Mouse (Mus musculus): ENCODE results near the gene H2al3. TPM values are rescaled to one million over a fixed set of nuclear protein-coding genes. Genes with fewer than 3 reads are reported as not detected.

H2al3 gene
- polyA plus RNA-seq (2012; rRNA removed): not detected in 2 replicates

- TF ChIP-seq CTCF (conservative IDR thresholded peaks at IDR 0.05; ENCODE audit: insufficient read depth, insufficient read length, low read depth, low read length): no peak
- 50% methylated on average over 1 of the region's 1 CpGs for WGBS
Measured at GRCm38 (mm10) chrX:9849403-9849802, at the start of gene H2al3. Gene H2al3 (plus strand): TSS chrX:9849703.

DNA sequence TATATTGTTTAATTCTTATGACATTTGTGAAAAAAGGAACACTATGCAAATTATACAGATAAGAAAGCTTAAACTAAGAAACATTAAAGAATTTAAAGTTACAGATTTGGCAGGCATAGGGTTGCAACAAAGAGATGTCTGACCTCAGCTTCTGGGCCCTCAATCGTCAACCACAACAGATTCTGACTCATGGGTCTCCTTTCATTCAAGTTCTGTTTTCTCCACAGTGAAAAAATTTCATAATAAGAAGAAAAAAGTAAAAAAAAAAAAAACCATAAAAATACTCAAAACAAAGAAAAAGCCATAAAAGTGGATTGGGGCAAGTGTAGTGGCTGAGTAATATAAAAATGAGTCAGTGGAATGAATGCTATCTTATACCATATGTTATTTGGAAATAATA is 39.4 kb upstream of the H2al3 start:
- WGBS: 75% methylated on average over 1 of the region's 1 CpGs
- DNase-seq: no peak
- no peaks in the 10 kb centered on the region for H3K36me3 ChIP-seq (ENCODE audit: control insufficient read depth, insufficient read depth, low read length)
- TF ChIP-seq CTCF (conservative IDR thresholded peaks at IDR 0.05; ENCODE audit: insufficient read depth, insufficient read length, low read depth, low read length) (no peak), POLR2A (IDR thresholded peaks at IDR 0.05; ENCODE audit: low read depth, low read length) (no peak)
- no peak overlapping the region for H3K27ac ChIP-seq (ENCODE audit: insufficient read depth, low read depth, low read length)
- H3K4me1 ChIP-seq (ENCODE audit: control insufficient read depth, insufficient read depth, low read length): no peaks in the 10 kb centered on the region
- H3K27me3 ChIP-seq (replicated peaks; ENCODE audit: control insufficient read depth, insufficient read depth, low read length): no peaks in the 10 kb centered on the region
- no peak overlapping the region for H3K4me3 ChIP-seq (ENCODE audit: insufficient read depth, low read depth, low read length)

More at GRCm38 (mm10) chrX:9849403-9849802, at the start of gene H2al3:
- Histone ChIP-seq H3K36me3 (ENCODE audit: control insufficient read depth, insufficient read depth, low read length) (no peaks in the 10 kb centered on the region), H3K27ac (ENCODE audit: insufficient read depth, low read depth, low read length) (no peak within 1 kb of the TSS), H3K4me3 (ENCODE audit: insufficient read depth, low read depth, low read length) (no peak within 1 kb of the TSS), H3K27me3 (replicated peaks; ENCODE audit: control insufficient read depth, insufficient read depth, low read length) (no peaks in the 10 kb centered on the region), H3K4me1 (ENCODE audit: control insufficient read depth, insufficient read depth, low read length) (no peaks in the 10 kb centered on the region)
- no peak for DNase-seq

DNA sequence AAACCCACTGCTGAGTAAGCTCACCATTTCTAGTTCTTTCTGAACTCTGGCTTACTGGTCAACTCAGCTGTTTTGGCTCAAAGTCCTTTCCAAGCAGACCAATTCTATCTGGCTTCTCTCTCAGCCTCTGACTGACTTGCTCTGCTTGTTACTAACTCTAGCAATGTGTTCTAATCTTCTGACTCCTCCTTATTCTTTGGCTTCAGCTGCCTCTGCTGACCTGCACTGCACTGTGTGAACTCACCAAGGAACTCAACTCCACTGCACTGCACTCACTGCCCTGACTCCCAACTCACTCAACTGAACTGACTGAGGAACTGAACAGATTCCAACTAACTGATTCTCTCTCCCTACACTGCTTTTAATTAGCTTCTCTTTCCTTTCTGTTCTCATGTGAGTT is 37.0 kb upstream of the H2al3 start:
- H3K27ac ChIP-seq (ENCODE audit: insufficient read depth, low read depth, low read length): no peak overlapping the region
- H3K4me1 ChIP-seq (ENCODE audit: control insufficient read depth, insufficient read depth, low read length): no peaks in the 10 kb centered on the region
- no peak overlapping the region for H3K4me3 ChIP-seq (ENCODE audit: insufficient read depth, low read depth, low read length)
- no peaks in the 10 kb centered on the region for H3K36me3 ChIP-seq (ENCODE audit: control insufficient read depth, insufficient read depth, low read length)
- H3K27me3 ChIP-seq (replicated peaks; ENCODE audit: control insufficient read depth, insufficient read depth, low read length): no peaks in the 10 kb centered on the region
- peak; percentile 23 for DNase-seq
- TF ChIP-seq POLR2A (IDR thresholded peaks at IDR 0.05; ENCODE audit: low read depth, low read length) (no peak), CTCF (conservative IDR thresholded peaks at IDR 0.05; ENCODE audit: insufficient read depth, insufficient read length, low read depth, low read length) (no peak)

DNA sequence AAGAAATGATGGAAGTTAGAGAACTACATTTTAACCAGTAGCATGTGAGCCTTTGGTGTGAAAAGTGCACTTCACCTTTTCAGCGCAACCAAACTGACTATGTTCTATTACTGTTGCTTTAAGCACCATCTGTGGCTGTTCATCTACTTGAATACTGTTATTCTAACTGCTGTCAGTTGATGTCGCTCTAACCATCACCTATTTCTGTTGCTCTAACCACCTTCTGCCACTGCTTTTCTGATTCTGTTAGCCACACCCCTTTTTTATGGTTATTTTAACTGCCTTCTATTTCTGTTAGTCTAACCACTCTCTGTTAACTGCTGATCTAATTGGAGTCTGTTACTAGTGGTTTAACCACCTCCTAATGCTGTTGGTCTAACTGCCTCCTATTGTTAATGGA is 14.7 kb upstream of the H2al3 start:
- 72% methylated on average over 2 of the region's 2 CpGs for WGBS
- TF ChIP-seq CTCF (conservative IDR thresholded peaks at IDR 0.05; ENCODE audit: insufficient read depth, insufficient read length, low read depth, low read length): no peak
- TF ChIP-seq POLR2A (IDR thresholded peaks at IDR 0.05; ENCODE audit: low read depth, low read length): no peak
- no peaks in the 10 kb centered on the region for H3K27me3 ChIP-seq (replicated peaks; ENCODE audit: control insufficient read depth, insufficient read depth, low read length)
- no peak overlapping the region for H3K27ac ChIP-seq (ENCODE audit: insufficient read depth, low read depth, low read length)
- no peak overlapping the region for H3K4me3 ChIP-seq (ENCODE audit: insufficient read depth, low read depth, low read length)
- no peak for DNase-seq
- no peaks in the 10 kb centered on the region for H3K36me3 ChIP-seq (ENCODE audit: control insufficient read depth, insufficient read depth, low read length)
- H3K4me1 ChIP-seq (ENCODE audit: control insufficient read depth, insufficient read depth, low read length): no peaks in the 10 kb centered on the region

GRCm38 (mm10) chrX:9846628-9847027 is 2.9 kb upstream of the H2al3 start, which contains the start of gene Hypm:
Gene Hypm (plus strand): TSS chrX:9846928.
- 83% methylated on average over 3 of the region's 3 CpGs for WGBS
- Histone ChIP-seq H3K4me1 (ENCODE audit: control insufficient read depth, insufficient read depth, low read length) (no peaks in the 10 kb centered on the region), H3K36me3 (ENCODE audit: control insufficient read depth, insufficient read depth, low read length) (no peaks in the 10 kb centered on the region), H3K27me3 (replicated peaks; ENCODE audit: control insufficient read depth, insufficient read depth, low read length) (no peaks in the 10 kb centered on the region), H3K4me3 (ENCODE audit: insufficient read depth, low read depth, low read length) (no peak within 1 kb of the TSS), H3K27ac (ENCODE audit: insufficient read depth, low read depth, low read length) (no peak within 1 kb of the TSS)
- DNase-seq: no peak
- TF ChIP-seq CTCF (conservative IDR thresholded peaks at IDR 0.05; ENCODE audit: insufficient read depth, insufficient read length, low read depth, low read length): no peak

GRCm38 (mm10) chrX:9861859-9862258 is 12.4 kb downstream of the H2al3 start:
- WGBS: 54% methylated on average over 2 of the region's 2 CpGs

GRCm38 (mm10) chrX:9875519-9875918 is 26.0 kb downstream of the H2al3 start:
- WGBS: 75% methylated on average over 2 of the region's 2 CpGs
- no peak for DNase-seq
- H3K27me3 ChIP-seq (replicated peaks; ENCODE audit: control insufficient read depth, insufficient read depth, low read length): no peaks in the 10 kb centered on the region
- H3K27ac ChIP-seq (ENCODE audit: insufficient read depth, low read depth, low read length): no peak overlapping the region
- no peak for TF ChIP-seq CTCF (conservative IDR thresholded peaks at IDR 0.05; ENCODE audit: insufficient read depth, insufficient read length, low read depth, low read length)
- TF ChIP-seq POLR2A (IDR thresholded peaks at IDR 0.05; ENCODE audit: low read depth, low read length): no peak
- no peaks in the 10 kb centered on the region for H3K4me1 ChIP-seq (ENCODE audit: control insufficient read depth, insufficient read depth, low read length)
- H3K4me3 ChIP-seq (ENCODE audit: insufficient read depth, low read depth, low read length): no peak overlapping the region
- H3K36me3 ChIP-seq (ENCODE audit: control insufficient read depth, insufficient read depth, low read length): no peaks in the 10 kb centered on the region

More at GRCm38 (mm10) chrX:9861859-9862258, 12.4 kb downstream of the H2al3 start:
- TF ChIP-seq POLR2A (IDR thresholded peaks at IDR 0.05; ENCODE audit: low read depth, low read length) (no peak), CTCF (conservative IDR thresholded peaks at IDR 0.05; ENCODE audit: insufficient read depth, insufficient read length, low read depth, low read length) (no peak)
- H3K27ac ChIP-seq (ENCODE audit: insufficient read depth, low read depth, low read length): no peak overlapping the region
- no peak overlapping the region for H3K4me3 ChIP-seq (ENCODE audit: insufficient read depth, low read depth, low read length)
- H3K27me3 ChIP-seq (replicated peaks; ENCODE audit: control insufficient read depth, insufficient read depth, low read length): no peaks in the 10 kb centered on the region
- DNase-seq: no peak
- H3K4me1 ChIP-seq (ENCODE audit: control insufficient read depth, insufficient read depth, low read length): no peaks in the 10 kb centered on the region
- H3K36me3 ChIP-seq (ENCODE audit: control insufficient read depth, insufficient read depth, low read length): no peaks in the 10 kb centered on the region

GRCm38 (mm10) chrX:9885322-9885721 is 35.8 kb downstream of the H2al3 start, which contains the start of gene Sytl5:
Gene Sytl5 (plus strand): TSS chrX:9885622.
- no peak within 1 kb of the TSS for H3K27ac ChIP-seq (ENCODE audit: insufficient read depth, low read depth, low read length)
- no peak for DNase-seq
- H3K27me3 ChIP-seq (replicated peaks; ENCODE audit: control insufficient read depth, insufficient read depth, low read length): no peaks in the 10 kb centered on the region
- TF ChIP-seq CTCF (conservative IDR thresholded peaks at IDR 0.05; ENCODE audit: insufficient read depth, insufficient read length, low read depth, low read length) (no peak), POLR2A (IDR thresholded peaks at IDR 0.05; ENCODE audit: low read depth, low read length) (no peak)
- WGBS: 70% methylated on average over 2 of the region's 2 CpGs
- H3K36me3 ChIP-seq (ENCODE audit: control insufficient read depth, insufficient read depth, low read length): no peaks in the 10 kb centered on the region
- H3K4me3 ChIP-seq (ENCODE audit: insufficient read depth, low read depth, low read length): no peak within 1 kb of the TSS
- H3K4me1 ChIP-seq (ENCODE audit: control insufficient read depth, insufficient read depth, low read length): no peaks in the 10 kb centered on the region

Other genes with a start within 250 kb of the H2al3 start
- 47.5 and 69.6 TPM in 2 replicates for gene Dynlt3, start 186.7 kb upstream of the H2al3 start, polyA plus RNA-seq (2012; rRNA removed)
- gene Hypm, start 2.8 kb upstream of the H2al3 start, polyA plus RNA-seq (2012; rRNA removed): not detected in 2 replicates
- 0.15 and 0.16 TPM in 2 replicates for gene Sytl5, start 35.9 kb downstream of the H2al3 start, polyA plus RNA-seq (2012; rRNA removed)

Data from kidney, adult 2 months (tissue).